Mouse (Mus musculus) megakaryocyte, embryonic 14.5 days (primary cell): ENCODE measurements around the gene Zdhhc23.

Source experiments
- FLI1 ChIP-seq: IDR thresholded peaks from 2 replicates; pipeline ENCODE4 v1.6.1; 2012; ENCODE audit warnings: low read length, inconsistent platforms, mixed read lengths
- GATA1 ChIP-seq: IDR thresholded peaks from 3 replicates; pipeline ENCODE4 v1.6.1; 2012; ENCODE audit warnings: mixed read lengths, low read length, inconsistent platforms, borderline replicate concordance

GRCm38 (mm10) chr16:43945351-43945750, 34.2 kb downstream of the Zdhhc23 start:
- no peak for TF ChIP-seq FLI1
- no peak for TF ChIP-seq GATA1
